Mouse (Mus musculus): ENCODE data around the gene Bcl2l13. TPM values are rescaled to one million over a fixed set of nuclear protein-coding genes. Genes with fewer than 3 reads are reported as not detected.
"Not testable (repeated sequence)": the region's sequence is repeated elsewhere in the genome, so short reads cannot be mapped to it uniquely, and the experiment has no call there.

The Bcl2l13 gene
- polyA plus RNA-seq, 1 experiment from 2014 or later: 35.2 TPM

GRCm38 (mm10) chr6:120898188-120898833 lies 62.3 kb downstream of the Bcl2l13 start:
- DNase-seq (ENCODE audit: low spot score) (peak; percentile 71), ATAC-seq (ENCODE audit: insufficient number of reproducible peaks, low FRiP score, low TSS enrichment, low read depth) (0 out of 2 replicates have a peak, but pooled peaks have one; percentile 27)
- WGBS: 67% methylated on average over 6 of the region's 6 CpGs
- Histone ChIP-seq H3K36me3 (ENCODE audit: control insufficient read depth, insufficient read depth, low read length) (peaks cover 2% of the 10 kb centered on the region; the same call in 1 of the 2 replicates), H3K27ac (replicated peaks; ENCODE audit: low read depth, low read length) (no peak overlapping the region), H3K4me3 (ENCODE audit: low read depth, low read length) (no peak overlapping the region), H3K27me3 (ENCODE audit: control insufficient read depth, insufficient read depth, low read length) (no peaks in the 10 kb centered on the region), H3K4me1 (ENCODE audit: control insufficient read depth, insufficient read depth, low read length) (no peaks in the 10 kb centered on the region), H3K9me3 (ENCODE audit: control insufficient read depth, low read length) (no peaks in the 10 kb centered on the region), H3K4me2 (ENCODE audit: low read depth, severe bottlenecking) (no peak overlapping the region), H3K9ac (ENCODE audit: low read length) (no peak overlapping the region)

GRCm38 (mm10) chr6:120901776-120902645 lies 66.0 kb downstream of the Bcl2l13 start:
- H3K9me3 ChIP-seq (ENCODE audit: control insufficient read depth, low read length): no peaks in the 10 kb centered on the region
- no peaks in the 10 kb centered on the region for H3K27me3 ChIP-seq (ENCODE audit: control insufficient read depth, insufficient read depth, low read length)
- no peak overlapping the region for H3K27ac ChIP-seq (replicated peaks; ENCODE audit: low read depth, low read length)
- WGBS: 90% methylated on average over 14 of the region's 14 CpGs
- H3K4me3 ChIP-seq (ENCODE audit: low read depth, low read length): no peak overlapping the region
- H3K36me3 ChIP-seq (ENCODE audit: control insufficient read depth, insufficient read depth, low read length): no peaks in the 10 kb centered on the region
- H3K9ac ChIP-seq (ENCODE audit: low read length): no peak overlapping the region
- no peaks in the 10 kb centered on the region for H3K4me1 ChIP-seq (ENCODE audit: control insufficient read depth, insufficient read depth, low read length)
- H3K4me2 ChIP-seq (ENCODE audit: low read depth, severe bottlenecking): no peak overlapping the region
- ATAC-seq (ENCODE audit: insufficient number of reproducible peaks, low FRiP score, low TSS enrichment, low read depth) (no peak), DNase-seq (ENCODE audit: low spot score) (no peak)

DNA sequence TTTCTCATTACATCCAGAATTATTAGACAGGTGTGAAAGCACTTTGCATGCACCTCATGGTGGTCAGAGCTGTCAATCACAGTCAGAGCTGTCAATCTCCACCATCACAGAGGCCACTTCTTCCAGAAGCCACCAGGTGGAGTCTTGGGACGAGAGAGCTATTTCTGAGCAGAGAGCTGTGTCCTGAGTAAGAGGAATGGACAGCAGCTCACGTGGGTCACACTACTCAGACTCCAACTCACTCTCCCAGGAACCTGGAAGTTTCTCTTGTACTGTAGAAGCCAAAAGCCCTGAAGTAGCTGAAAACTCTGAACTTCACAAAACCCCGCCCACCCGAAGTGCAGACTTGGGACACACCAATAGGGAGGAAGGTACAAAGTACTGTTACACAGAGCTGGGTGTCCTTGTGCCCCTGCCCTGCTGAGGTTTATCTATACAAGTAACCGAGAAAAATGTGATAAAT lies 67.5 kb downstream of the Bcl2l13 start:
- Histone ChIP-seq H3K9me3 (ENCODE audit: control insufficient read depth, low read length) (no peaks in the 10 kb centered on the region), H3K36me3 (ENCODE audit: control insufficient read depth, insufficient read depth, low read length) (no peaks in the 10 kb centered on the region), H3K27me3 (ENCODE audit: control insufficient read depth, insufficient read depth, low read length) (no peaks in the 10 kb centered on the region), H3K4me1 (ENCODE audit: control insufficient read depth, insufficient read depth, low read length) (no peaks in the 10 kb centered on the region), H3K4me2 (ENCODE audit: low read depth, severe bottlenecking) (no peak overlapping the region), H3K9ac (ENCODE audit: low read length) (no peak overlapping the region), H3K4me3 (ENCODE audit: low read depth, low read length) (no peak overlapping the region), H3K27ac (replicated peaks; ENCODE audit: low read depth, low read length) (no peak overlapping the region)
- WGBS: 62% methylated on average over 5 of the region's 5 CpGs
- ATAC-seq (ENCODE audit: insufficient number of reproducible peaks, low FRiP score, low TSS enrichment, low read depth) (no peak), DNase-seq (ENCODE audit: low spot score) (peak; percentile 40)

DNA sequence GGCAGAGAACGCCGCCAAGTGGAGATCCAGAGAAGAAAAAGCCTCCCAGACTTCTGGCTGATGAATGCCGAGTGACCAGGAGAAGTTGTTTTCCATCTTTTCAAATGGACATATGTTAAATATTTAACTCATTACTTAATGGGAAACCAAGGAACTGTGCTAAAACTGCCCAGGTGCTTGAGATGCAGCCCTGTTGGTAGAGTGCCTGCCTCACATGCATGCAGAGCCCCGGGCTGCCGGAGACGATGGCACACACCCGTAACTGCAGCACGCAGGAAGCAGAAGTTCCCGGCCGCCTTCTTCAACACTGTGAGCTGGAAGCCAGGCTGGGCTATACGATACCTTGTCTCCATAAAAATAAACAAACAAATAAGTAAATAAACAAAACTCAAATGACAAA lies 67.9 kb downstream of the Bcl2l13 start:
- no peak for ATAC-seq (ENCODE audit: insufficient number of reproducible peaks, low FRiP score, low TSS enrichment, low read depth)
- H3K27me3 ChIP-seq (ENCODE audit: control insufficient read depth, insufficient read depth, low read length): no peaks in the 10 kb centered on the region
- 92% methylated on average over 11 of the region's 11 CpGs for WGBS

GRCm38 (mm10) chr6:120905111-120905510 lies 69.1 kb downstream of the Bcl2l13 start:
- Histone ChIP-seq H3K9ac (ENCODE audit: low read length) (no peak overlapping the region), H3K27ac (replicated peaks; ENCODE audit: low read depth, low read length) (no peak overlapping the region), H3K9me3 (ENCODE audit: control insufficient read depth, low read length) (no peaks in the 10 kb centered on the region), H3K4me2 (ENCODE audit: low read depth, severe bottlenecking) (no peak overlapping the region), H3K4me3 (ENCODE audit: low read depth, low read length) (no peak overlapping the region), H3K36me3 (ENCODE audit: control insufficient read depth, insufficient read depth, low read length) (no peaks in the 10 kb centered on the region), H3K27me3 (ENCODE audit: control insufficient read depth, insufficient read depth, low read length) (no peaks in the 10 kb centered on the region), H3K4me1 (ENCODE audit: control insufficient read depth, insufficient read depth, low read length) (no peaks in the 10 kb centered on the region)
- 91% methylated on average over 5 of the region's 5 CpGs for WGBS
- DNase-seq (ENCODE audit: low spot score) (no peak), ATAC-seq (ENCODE audit: insufficient number of reproducible peaks, low FRiP score, low TSS enrichment, low read depth) (no peak)

More for the DNA sequence above, 67.9 kb downstream of the Bcl2l13 start:
- no peak overlapping the region for H3K4me3 ChIP-seq (ENCODE audit: low read depth, low read length)
- H3K9ac ChIP-seq (ENCODE audit: low read length): no peak overlapping the region
- H3K36me3 ChIP-seq (ENCODE audit: control insufficient read depth, insufficient read depth, low read length): no peaks in the 10 kb centered on the region
- no peaks in the 10 kb centered on the region for H3K9me3 ChIP-seq (ENCODE audit: control insufficient read depth, low read length)
- no peak overlapping the region for H3K27ac ChIP-seq (replicated peaks; ENCODE audit: low read depth, low read length)
- H3K4me2 ChIP-seq (ENCODE audit: low read depth, severe bottlenecking): no peak overlapping the region
- DNase-seq (ENCODE audit: low spot score): no peak
- no peaks in the 10 kb centered on the region for H3K4me1 ChIP-seq (ENCODE audit: control insufficient read depth, insufficient read depth, low read length)

DNA sequence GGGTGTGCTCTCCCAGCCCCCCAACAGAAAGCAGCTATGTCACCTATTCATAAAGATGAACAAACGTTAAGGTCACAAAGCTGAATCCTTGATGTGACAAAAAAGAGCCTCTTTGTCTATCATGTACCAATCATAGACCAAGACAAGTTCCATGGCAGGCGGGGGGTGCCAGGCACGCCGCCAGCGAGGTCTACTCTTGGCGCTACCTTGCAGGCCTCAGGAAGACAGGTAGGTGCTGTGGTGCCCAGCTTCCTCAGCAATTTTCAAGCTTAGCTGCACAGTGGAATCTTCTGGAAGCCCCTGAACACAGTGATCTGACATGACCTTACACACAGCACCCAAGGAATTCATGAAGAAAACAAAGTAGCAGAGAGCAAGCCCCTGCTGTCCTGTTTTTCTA lies 70.5 kb downstream of the Bcl2l13 start:
- Histone ChIP-seq H3K4me3 (ENCODE audit: low read depth, low read length) (no peak overlapping the region), H3K4me2 (ENCODE audit: low read depth, severe bottlenecking) (no peak overlapping the region), H3K9ac (ENCODE audit: low read length) (no peak overlapping the region), H3K9me3 (ENCODE audit: control insufficient read depth, low read length) (no peaks in the 10 kb centered on the region), H3K36me3 (ENCODE audit: control insufficient read depth, insufficient read depth, low read length) (no peaks in the 10 kb centered on the region), H3K27me3 (ENCODE audit: control insufficient read depth, insufficient read depth, low read length) (no peaks in the 10 kb centered on the region), H3K27ac (replicated peaks; ENCODE audit: low read depth, low read length) (no peak overlapping the region), H3K4me1 (ENCODE audit: control insufficient read depth, insufficient read depth, low read length) (no peaks in the 10 kb centered on the region)
- 95% methylated on average over 6 of the region's 6 CpGs for WGBS
- DNase-seq (ENCODE audit: low spot score) (no peak), ATAC-seq (ENCODE audit: insufficient number of reproducible peaks, low FRiP score, low TSS enrichment, low read depth) (no peak)

DNA sequence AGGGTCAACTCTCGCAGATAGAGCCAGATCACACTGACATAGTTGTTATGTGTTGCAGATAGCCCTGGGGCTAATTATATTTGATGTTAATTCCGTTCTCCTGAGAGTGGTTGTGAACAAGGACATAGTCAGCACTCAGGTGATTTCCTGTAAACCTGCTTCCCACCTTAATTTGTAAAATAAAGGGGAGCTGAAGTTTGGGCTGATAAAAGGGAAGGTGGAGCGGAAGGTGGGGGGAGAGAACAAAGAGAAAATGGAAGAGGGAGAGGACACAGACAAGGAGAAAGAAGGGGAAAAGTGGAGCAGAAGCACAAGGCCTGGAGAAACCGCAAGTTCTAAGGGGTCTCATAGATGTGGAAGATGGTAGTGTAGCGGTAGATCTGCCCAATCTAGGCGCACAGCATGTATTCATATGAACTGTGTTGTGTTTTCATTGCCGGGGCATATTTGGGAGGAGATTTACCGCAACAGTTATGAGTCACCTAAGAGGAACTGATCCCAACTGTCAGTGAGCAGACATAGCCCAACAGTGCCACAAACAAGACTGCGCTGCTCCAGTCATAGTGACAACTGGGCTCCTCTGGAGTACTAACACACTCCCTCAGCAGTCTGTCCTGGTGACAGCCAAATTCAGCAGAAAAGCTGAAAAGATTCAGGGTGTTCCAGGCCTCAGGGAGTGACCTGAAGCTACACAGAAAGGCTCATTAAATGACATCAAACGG lies 72.0 kb downstream of the Bcl2l13 start:
- not testable (repeated sequence) for H3K27ac ChIP-seq (replicated peaks; ENCODE audit: low read depth, low read length)

GRCm38 (mm10) chr6:120909501-120909900 lies 73.5 kb downstream of the Bcl2l13 start:
- H3K9ac ChIP-seq (ENCODE audit: low read length): no peak overlapping the region
- DNase-seq (ENCODE audit: low spot score): no peak
- H3K4me2 ChIP-seq (ENCODE audit: low read depth, severe bottlenecking): no peak overlapping the region
- no peak overlapping the region for H3K27ac ChIP-seq (replicated peaks; ENCODE audit: low read depth, low read length)
- H3K36me3 ChIP-seq (ENCODE audit: control insufficient read depth, insufficient read depth, low read length): no peaks in the 10 kb centered on the region
- H3K4me1 ChIP-seq (ENCODE audit: control insufficient read depth, insufficient read depth, low read length): no peaks in the 10 kb centered on the region
- H3K4me3 ChIP-seq (ENCODE audit: low read depth, low read length): no peak overlapping the region
- no peak for ATAC-seq (ENCODE audit: insufficient number of reproducible peaks, low FRiP score, low TSS enrichment, low read depth)
- no peaks in the 10 kb centered on the region for H3K9me3 ChIP-seq (ENCODE audit: control insufficient read depth, low read length)
- H3K27me3 ChIP-seq (ENCODE audit: control insufficient read depth, insufficient read depth, low read length): no peaks in the 10 kb centered on the region
- 90% methylated on average over 3 of the region's 3 CpGs for WGBS

More for the DNA sequence above, 72.0 kb downstream of the Bcl2l13 start:
- not testable (repeated sequence) for H3K36me3 ChIP-seq (ENCODE audit: control insufficient read depth, insufficient read depth, low read length); ATAC-seq (ENCODE audit: insufficient number of reproducible peaks, low FRiP score, low TSS enrichment, low read depth); H3K9me3 ChIP-seq (ENCODE audit: control insufficient read depth, low read length); H3K9ac ChIP-seq (ENCODE audit: low read length); H3K27me3 ChIP-seq (ENCODE audit: control insufficient read depth, insufficient read depth, low read length); H3K4me3 ChIP-seq (ENCODE audit: low read depth, low read length); H3K4me2 ChIP-seq (ENCODE audit: low read depth, severe bottlenecking); H3K4me1 ChIP-seq (ENCODE audit: control insufficient read depth, insufficient read depth, low read length); DNase-seq (ENCODE audit: low spot score)
- 87% methylated on average over 9 of the region's 10 CpGs for WGBS
